Mouse (Mus musculus) layer of hippocampus, adult 11-12 months (tissue): ENCODE data around the gene Mfsd14a.

Experiments used
- DNase-seq: peaks from one replicate; pipeline ENCODE4 v3.0.0; 2022; ENCODE audit warnings: low spot score

The Mfsd14a gene

GRCm38 (mm10) chr3:116652033-116652446, 10.4 kb downstream of the Mfsd14a start:
- DNase-seq, result no peak

GRCm38 (mm10) chr3:116650698-116651097, 11.8 kb downstream of the Mfsd14a start:
- no peak for DNase-seq

DNA sequence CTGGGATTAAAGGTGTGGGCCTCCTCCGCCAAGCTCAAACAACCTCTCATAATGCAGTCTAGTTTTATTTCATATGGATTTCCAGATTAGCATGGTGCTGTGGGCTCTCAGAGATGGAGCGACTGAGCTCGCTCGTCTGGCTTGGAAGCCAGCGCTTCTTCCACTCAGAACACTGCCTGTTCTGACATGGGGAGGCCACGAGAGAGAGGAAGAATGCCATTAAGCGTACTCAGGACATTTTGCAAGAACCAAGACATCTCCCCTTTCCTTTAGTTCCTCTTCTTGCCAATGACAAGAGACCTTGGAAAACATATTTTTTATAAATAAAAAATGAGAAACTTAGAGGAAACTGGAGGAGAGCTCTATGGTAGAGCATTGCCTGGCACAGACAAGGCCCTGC, 13.7 kb downstream of the Mfsd14a start:
- DNase-seq, result no peak

- no peak for DNase-seq
Measured at GRCm38 (mm10) chr3:116646387-116646786, 16.1 kb downstream of the Mfsd14a start.

DNA sequence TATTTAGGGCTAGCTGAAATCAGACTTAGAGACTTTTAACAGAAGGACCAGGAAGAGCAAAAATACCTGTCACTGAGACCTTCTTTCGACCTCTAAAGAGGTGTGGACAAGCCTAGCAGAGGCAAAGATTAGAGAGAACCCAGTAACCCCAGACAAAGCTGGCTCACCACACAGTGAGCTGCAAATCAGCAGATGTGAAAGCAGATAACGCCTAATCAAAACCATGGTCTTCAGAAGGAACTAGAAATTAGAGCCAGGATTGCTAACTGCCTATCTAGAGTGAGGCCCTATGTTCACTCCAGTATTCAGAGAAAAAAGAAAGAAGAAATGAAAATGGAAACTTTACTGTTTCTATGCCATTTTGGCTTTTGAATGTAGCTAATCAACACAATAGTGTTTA, 20.1 kb downstream of the Mfsd14a start:
- DNase-seq, result no peak

- no peak for DNase-seq
Measured at GRCm38 (mm10) chr3:116641811-116642371, 20.6 kb downstream of the Mfsd14a start.

GRCm38 (mm10) chr3:116640024-116640423, 22.5 kb downstream of the Mfsd14a start:
- DNase-seq, result no peak

DNA sequence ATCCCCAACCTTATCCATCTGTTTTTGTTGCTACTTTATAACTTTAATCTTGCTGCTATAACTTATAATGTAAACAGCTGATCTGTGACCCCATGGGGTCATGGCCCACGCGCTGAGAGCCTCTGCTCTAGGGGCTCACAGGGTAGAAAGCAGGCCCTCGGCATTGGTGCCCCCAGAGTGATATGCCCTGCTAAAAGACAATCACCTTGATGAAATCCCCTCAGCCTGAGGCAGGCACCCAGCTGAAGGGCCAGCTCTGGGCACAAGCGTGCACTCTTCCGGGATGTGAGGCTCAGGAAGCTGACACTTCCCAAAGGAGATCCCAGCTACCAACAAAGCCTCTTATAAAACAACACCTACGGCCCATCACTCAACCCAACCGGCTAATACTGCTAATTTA, 23.9 kb downstream of the Mfsd14a start:
- no peak for DNase-seq

GRCm38 (mm10) chr3:116637693-116638476, 24.6 kb downstream of the Mfsd14a start:
- no peak for DNase-seq

DNA sequence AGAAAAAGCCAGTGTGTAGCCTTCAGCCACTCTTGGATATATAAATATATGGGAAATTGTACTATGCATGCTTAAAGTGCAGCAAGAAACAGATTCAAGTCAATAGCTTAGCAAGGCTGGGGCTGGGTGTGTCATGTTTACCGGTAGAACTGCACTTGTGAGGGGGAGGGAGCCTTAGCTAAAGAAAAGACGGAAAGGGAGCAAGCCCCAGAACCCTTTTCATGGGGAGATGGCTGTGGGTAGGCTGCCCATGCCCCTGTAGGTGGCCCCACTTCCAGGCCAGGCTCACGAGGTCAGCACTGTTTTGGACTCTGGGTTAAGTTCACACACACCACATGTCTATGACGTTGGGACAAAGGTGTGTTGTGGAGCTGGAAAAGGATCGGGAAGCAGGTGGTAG, 26.7 kb downstream of the Mfsd14a start:
- no peak for DNase-seq

DNA sequence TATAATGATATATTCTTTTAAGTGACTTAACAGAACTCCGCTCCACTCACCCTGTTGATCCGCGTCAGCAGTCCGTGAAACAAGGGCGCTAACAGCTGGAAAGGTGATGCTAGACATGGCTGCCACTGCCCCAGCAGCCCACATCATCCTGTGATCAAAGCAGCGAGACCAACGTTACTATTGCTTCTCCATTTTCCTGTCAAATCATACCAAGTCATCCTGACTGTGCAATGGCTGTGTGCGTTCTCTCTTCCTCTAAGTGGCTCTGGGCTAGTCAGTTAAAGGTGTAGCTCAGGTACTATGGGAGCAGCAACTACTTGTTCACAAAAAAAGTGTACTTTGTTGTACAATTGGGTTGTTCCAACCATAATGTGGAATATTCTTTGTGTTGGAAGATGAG, 27.6 kb downstream of the Mfsd14a start:
- no peak for DNase-seq

DNA sequence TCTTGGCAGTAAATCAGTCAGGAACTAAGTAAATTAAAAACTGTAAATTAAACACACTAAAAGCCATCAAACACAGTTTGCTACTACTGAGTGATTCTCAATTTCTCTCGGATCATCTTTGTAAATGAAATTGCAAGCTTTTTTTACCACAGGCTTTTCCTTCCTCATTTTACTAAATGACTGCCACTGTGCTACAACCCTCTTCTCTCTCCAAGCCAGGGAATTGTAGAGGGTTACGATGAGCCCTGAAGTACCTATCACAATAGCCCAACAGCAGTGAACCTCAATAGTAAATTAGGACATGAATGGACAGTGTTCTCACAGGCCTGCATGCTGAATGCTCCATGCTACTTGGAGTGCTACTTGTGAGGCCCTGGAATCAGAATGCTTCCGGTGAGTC, 28.4 kb downstream of the Mfsd14a start:
- DNase-seq, result no peak

DNA sequence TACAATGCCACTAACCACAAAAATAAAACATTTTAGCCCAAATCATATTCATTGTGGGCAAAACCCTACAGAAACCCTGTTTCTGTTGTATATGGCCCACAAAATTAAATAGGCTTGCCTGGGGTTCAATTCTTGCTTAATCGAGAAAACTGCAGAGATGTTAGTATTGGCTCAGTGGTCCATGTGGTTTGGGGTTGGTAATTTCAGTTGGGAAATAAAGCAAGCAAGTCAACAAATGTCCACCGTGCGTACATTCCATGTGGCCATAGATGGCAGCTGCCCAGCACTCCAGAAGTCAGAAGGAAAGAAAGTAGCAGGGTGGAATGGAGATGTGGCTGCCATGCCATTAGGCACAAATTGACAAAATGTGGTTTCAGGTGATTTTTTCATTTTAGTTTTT, 29.5 kb downstream of the Mfsd14a start:
- DNase-seq, result no peak

DNA sequence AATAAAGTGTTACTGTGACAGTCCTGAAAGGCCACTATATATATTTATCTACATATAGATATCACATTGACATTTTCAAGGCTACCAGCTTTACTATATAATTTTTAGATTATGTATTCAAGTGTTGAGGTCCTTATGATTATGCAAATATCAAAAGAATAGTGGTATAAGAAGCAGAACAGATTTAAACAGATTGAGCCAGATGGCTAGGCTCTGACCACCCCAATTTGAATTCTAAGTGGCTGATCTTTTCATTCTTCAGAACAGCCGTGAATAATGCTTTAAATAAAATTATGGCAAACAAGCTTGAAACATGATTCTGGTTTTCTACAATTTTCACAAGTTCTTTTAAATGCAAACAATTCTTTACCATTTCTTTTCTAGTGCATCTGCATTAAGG, 31.0 kb downstream of the Mfsd14a start:
- no peak for DNase-seq

DNA sequence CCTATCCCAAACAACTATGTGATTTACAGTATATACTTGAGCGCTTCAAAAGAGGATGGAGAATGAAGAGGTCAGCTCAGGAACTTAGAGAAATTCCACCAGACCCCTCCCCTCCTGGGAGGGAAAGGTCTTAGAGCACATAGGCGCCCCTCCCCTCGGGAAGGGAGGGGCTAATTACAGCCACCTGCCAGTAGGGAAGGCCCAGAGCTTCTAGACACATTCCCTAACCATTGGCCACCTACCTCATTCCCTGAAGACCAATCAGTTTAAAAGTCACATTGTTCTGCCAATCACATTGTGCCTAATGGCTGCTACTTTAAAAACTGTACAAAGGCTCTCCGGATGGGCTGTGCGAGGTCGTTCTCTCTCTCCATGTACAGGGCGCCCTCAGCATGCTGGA, 39.8 kb downstream of the Mfsd14a start:
- DNase-seq, result no peak

GRCm38 (mm10) chr3:116620636-116621370, 41.7 kb downstream of the Mfsd14a start:
- DNase-seq, result no peak

- DNase-seq, result no peak
Measured at GRCm38 (mm10) chr3:116618855-116619254, 43.6 kb downstream of the Mfsd14a start.

DNA sequence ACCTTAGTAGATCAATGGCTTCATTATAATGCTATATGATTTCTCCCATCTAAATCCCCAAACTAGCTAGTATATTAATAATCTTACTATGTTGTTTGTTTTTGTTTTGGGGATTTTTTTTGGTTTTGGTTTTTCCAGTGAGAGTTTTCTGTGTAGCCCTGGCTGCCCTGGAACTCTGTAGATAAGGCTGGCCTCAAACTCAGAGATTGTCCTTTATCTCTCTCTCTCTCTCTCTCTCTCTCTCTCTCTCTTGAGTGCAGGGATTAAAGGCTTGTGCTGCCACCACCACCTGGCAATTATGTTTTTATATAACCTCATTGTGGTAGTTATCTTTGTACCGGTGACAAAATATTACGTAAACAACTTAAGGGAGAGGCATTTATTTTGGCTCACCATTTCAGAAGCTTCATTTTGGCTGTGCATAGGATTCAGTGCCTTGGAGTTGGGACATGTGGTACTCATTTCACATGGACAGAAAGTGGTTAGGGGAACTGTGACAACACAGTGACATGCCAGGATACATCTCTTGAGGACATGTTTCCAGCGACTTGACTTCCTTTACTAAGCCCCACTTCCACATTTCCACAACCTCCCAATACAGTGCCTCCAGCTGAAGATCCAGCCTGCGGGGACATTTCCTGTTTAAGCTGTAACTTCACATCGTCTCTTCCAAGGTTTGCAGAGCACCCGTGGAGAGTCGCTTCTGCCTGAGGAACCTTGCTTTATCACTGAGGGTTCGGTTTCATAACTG, 47.0 kb downstream of the Mfsd14a start:
- no peak for DNase-seq

DNA sequence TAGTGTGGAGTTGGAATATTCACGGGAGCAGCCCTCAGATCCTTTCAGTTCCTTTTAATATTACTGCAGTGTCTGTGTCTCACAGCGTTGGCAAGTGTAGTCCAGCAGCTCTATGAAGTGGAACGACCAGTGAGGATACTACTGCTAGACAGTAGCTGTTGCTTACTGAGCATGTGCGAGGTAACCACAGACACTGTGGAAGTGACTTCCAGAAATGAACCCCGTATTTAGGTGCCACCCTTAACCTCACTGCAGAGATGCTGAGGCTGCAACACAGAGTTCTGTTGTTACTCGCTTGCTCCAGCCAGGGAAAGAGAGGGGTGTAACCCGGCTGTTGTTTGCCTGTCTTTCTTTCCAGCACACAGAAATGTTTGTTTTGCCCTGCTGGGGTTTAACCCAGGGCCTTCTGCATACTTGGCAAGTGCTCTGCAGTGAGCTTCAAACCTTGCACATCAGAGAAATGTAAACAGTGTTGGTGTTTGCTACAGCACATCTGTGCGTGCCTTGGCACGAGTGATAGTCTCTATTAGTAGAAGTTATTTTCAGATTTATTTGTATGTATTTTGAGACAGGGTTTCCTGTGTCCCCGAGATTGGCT, 48.1 kb downstream of the Mfsd14a start, which contains the start of gene Trmt13:
Gene Trmt13 (minus strand): TSS at position 293 of the 598 bp plus-strand sequence.
- peak; percentile 54 for DNase-seq

GRCm38 (mm10) chr3:116604570-116604969, 57.9 kb downstream of the Mfsd14a start:
- DNase-seq, result no peak

GRCm38 (mm10) chr3:116601781-116602180, 60.7 kb downstream of the Mfsd14a start:
- no peak for DNase-seq

DNA sequence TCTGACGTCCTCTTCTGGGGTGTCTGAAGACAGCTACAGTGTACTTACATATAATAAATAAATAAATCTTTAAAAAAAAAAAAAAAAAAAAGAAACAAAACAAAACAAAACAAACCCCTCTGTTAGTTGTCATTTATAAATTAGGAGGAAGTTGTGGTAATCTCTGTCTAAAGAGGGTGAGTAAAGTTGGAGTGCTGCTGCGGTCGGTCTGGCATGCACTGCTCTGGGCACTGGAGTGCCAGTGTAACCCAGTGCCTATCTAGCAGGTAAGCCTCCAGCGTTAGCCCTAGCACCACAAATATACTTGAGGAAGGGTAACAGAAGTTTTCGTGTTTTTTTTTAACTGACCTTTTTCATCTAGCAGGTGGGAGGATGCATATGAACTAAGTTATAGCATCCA, 61.5 kb downstream of the Mfsd14a start:
- no peak for DNase-seq
